Mouse (Mus musculus): ENCODE measurements around the gene Rgs16.

Rgs16 gene

GRCm38 (mm10) chr1:153740145-153740544 is at the start of gene Rgs16:
Rgs16 (plus strand) TSS chr1:153740349.
- peak; percentile 86 for DNase-seq

- DNase-seq, result no peak
Measured at GRCm38 (mm10) chr1:153692526-153692925, 47.6 kb upstream of the Rgs16 start.

DNA sequence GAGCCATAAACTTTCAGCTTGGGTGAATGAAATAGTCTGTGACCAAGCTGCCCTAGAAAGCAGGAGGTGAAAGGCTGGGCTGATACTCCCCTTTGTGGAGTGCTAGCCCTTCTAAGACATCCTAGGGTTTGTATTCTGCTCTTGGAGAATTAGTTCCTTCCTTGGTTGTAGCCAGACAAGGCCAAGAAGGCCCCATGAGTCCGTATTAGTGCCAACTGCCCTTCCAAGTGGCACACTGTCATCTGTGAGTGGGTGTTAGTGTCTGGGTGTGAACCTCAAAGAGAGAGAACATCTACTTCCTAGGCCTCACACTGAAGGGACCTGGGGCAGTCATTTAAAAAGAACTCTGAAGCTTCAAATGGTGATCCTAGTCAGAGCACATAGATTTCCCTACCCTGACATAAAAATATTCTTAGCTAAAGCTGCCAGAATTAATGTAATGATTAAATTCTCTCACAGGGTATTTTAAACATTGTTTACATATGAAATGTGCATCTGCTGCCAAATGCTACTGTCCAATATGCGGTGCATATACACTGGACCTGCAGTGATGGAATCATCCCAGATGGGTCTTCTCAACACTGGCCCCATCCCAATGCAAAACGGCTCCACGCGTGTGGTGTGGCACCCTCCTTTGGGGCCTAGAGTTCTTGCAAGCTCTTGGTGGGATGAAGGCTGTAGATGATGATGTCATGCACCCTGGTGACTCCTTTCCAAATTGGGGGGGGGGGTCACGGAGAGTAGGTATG is 45.6 kb upstream of the Rgs16 start:
- DNase-seq, result no peak

DNA sequence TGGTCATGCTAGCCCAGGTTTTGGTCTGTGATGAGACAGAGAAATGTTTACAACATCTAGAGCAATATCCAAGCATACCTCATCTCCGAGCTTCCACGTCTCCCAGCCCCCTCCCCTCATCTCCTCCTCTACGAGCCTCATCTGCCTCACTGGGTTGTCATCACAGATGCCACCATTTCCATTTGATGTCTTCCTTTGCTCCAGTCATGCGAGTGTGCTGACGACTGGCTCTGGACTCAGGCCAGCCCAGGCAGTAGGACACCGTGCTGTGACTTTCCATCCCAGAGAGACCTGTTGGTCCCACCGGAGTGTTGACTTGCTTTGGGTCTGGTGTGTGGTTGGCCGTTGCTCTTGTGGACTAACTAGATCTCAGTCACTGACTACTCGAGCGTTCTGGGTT is 44.8 kb upstream of the Rgs16 start:
- no peak for DNase-seq

- DNase-seq, result no peak
Measured at GRCm38 (mm10) chr1:153696093-153696492, 44.1 kb upstream of the Rgs16 start.

DNA sequence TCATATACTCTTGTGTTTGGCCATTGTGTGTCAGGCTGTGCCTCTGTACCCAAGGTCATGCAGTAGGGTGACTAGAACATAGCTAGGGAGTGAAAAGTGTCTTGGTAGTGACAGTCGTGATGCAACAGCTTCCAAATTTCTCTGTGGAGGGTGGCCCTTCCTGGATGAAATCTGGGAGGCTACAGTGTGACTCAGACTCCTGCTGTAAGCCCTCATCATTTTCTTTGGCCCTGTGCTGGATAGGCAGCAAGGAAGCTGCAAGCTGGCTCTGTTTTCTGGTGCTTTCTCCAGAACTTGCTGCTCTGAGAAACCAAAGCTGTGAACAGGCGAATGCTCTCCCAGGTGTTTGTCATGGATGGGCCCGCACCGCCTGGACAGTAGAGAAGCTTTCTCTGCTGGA is 43.6 kb upstream of the Rgs16 start:
- no peak for DNase-seq

GRCm38 (mm10) chr1:153697581-153698251 is 42.4 kb upstream of the Rgs16 start:
- DNase-seq, result no peak

DNA sequence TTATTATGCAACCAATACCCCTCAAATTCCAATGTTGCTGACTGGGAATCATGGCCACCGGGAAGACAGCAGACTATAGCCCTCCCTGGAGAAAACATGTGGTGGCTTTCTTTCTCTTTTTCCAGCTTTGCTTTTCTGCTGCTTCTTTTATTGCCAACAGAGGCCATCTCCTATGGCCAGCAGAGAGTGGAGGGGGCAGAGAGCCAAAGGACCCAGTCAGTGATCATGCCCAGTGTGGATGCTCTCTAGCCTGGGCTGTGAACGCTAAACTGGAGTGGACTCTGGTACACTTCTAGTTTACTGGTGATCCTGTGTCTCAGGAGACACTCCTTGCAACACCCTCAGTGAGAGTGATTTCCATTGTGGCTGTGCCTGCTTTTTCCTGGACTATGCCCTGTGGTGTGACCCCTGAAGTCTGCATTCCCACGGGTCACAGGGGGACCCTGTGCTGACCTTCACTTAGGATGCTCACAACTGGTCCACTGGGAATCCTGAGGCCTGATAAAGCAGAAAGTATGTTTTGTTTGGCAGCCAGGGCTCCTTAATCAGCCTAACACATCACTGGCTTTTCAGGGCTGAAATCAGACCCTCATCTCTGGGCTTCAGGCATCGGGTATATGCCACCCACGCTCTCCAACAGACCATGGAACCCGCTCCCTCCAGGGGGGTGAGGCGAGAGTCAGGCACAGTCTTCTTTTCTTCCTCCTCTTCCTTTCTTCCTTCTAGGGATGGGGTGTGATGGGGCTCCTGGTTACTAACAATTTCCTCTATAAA is 41.7 kb upstream of the Rgs16 start:
- no peak for DNase-seq

- no peak for DNase-seq
Measured at GRCm38 (mm10) chr1:153700448-153701063, 39.6 kb upstream of the Rgs16 start.

- no peak for DNase-seq
Measured at GRCm38 (mm10) chr1:153701461-153701860, 38.7 kb upstream of the Rgs16 start.

- DNase-seq, result no peak
Measured at GRCm38 (mm10) chr1:153702166-153702852, 37.8 kb upstream of the Rgs16 start.

DNA sequence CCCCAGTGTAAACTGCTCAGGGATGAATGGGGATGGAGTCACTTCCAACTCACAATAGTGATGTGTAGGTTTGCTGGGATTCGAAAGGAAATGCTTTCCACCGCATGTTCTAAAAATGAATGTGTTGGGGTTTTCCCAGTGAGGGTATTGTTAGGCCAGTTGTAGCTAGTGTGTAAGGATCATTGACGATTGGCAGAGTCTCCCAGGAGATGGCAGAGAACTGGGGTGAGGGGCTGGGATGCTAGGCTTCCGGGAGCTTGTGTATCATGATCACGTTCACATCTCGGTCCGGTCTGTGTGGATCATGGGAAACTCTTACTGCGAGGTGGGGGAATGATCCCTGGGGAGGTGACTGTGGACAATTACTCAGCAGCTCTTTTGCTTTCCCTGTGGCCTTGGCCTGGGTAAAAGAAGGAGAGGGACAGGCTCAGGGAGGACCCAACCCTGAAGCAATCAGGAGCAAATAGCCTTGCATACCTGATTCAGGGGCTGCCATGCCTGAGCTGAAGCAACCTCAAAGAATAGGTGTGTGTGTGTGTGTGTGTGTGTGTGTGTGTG is 37.2 kb upstream of the Rgs16 start:
- no peak for DNase-seq

- no peak for DNase-seq
Measured at GRCm38 (mm10) chr1:153703445-153703991, 36.6 kb upstream of the Rgs16 start.

DNA sequence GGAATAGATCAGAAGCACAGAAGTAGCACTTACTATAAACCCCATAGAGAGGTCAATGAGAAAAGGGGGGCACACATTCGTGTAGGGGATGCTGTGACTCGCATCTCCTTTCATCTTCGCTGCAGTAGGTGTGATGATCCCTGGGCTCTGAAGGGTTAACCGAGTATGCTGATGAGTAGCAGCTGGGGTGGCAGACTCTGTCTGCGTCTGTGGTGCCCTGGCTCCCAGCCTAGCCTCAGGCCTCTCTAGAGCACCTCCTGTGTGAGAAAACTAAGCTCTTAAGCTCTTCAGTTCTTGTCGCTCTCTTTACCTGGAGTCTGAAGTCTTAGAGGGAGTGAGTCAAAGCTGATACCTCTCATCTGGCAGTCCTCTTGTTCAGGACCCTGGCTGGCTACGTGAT is 36.0 kb upstream of the Rgs16 start:
- DNase-seq, result no peak

GRCm38 (mm10) chr1:153704996-153705395 is 35.2 kb upstream of the Rgs16 start:
- DNase-seq, result no peak

DNA sequence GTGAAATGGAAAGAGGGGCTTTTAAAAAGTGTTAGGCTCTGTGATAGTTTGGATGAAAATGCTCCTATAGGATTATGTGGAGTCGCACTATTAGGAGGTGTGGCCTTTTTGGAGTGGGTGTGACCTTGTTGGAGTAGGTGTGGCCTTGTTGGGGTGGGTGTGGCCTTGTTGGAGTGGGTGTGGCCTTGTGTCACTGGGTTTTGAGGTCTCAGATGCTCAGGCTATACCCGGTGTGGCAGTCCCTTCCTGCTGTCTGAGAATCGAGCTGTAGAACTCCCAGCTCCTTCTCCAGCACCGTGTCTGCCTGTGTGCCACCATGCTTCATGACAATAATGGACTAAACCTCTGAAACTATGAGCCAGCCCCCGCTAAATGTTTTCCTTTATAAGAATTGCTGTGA is 31.5 kb upstream of the Rgs16 start:
- no peak for DNase-seq

- no peak for DNase-seq
Measured at GRCm38 (mm10) chr1:153709451-153709850, 30.7 kb upstream of the Rgs16 start.

DNA sequence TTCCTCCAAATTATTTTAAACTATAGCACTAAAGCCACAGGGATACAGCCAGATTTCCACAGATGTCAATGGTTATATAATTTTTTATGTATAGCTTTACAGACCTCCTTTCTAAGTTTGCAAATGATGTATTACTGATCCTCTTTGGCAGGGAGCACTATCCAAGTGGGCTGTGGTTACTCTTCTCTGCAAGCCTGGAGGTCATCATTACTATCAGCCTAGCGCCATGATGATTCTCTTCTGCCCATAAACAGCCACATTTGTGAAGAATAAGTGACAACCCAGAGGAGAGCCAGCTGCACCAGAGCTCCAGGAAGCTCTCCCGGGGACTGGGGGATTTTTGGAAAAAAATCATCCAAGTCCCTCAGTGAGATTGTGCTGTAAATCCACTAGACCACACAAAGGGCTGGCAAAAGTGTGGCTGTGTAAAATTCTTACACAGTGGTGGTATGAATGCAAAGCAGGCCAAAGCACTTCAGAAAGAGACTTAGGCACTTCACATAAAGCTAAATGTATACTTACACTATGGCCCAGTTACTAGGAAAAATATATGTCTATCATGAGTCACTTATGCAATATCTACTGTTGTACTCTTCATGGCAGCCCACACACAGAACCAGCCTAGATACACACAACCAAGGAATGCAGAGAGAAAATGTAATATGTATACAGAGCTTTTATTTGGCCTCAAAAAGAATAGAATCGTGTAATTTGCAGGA is 28.4 kb upstream of the Rgs16 start:
- DNase-seq, result no peak

GRCm38 (mm10) chr1:153712633-153713032 is 27.5 kb upstream of the Rgs16 start:
- no peak for DNase-seq

DNA sequence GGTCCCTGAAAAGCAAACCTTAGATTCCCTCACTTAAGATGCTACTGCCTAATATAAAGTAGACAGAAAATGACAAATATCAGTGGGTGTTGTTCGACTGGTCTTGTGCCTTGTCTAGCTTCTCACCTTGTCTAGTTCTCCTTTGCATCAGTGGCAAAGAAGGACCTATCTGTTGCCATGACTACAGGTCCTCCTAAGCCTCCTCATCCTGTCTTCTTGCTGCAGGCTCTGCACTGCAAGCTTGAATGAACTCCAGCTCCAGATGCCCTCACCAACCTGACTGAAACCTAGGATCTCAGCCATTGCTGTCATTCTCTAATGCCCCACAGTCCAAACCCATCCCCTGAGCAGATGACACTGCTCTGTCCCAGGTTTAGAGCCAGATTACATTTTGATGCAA is 22.2 kb upstream of the Rgs16 start:
- no peak for DNase-seq

DNA sequence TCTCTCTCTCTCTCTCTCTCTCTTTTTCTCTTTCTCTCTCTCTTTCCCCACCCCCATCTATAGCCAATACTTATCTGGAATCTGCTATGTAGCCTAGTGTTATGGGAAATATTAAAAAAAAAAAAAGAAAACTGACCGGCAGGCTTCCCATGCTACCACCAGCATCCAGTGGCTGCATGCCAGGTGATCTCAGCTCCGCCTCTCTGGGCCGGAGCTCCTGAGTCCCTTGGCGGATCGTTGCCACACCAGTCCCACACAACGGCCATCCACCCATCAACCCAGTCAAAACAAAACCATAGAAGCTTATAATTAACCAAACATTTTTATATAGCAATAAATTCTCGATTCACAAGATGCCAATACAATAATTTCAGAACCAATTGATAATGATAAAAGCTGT is 19.2 kb upstream of the Rgs16 start:
- no peak for DNase-seq
